Mouse (Mus musculus) embryonic fibroblast, embryonic 13.5 days (primary cell): ENCODE measurements around the gene Fkbp7.

ENCODE experiments used
- CTCF ChIP-seq: IDR thresholded peaks from 2 replicates; pipeline ENCODE4 v1.5.1; 2011; ENCODE audit warnings: mild to moderate bottlenecking, control low read depth, low read length, moderate library complexity, borderline replicate concordance; ENCODE audit not compliant: insufficient read depth
- POLR2A ChIP-seq: IDR thresholded peaks from 2 replicates; pipeline ENCODE4 v1.6.1; 2011; ENCODE audit warnings: low read depth, mild to moderate bottlenecking, control low read depth, low read length, moderate library complexity

GRCm38 (mm10) chr2:76618078-76618477, 54.8 kb downstream of the Fkbp7 start:
- TF ChIP-seq CTCF, result no peak
- no peak for TF ChIP-seq POLR2A
